Mouse (Mus musculus) kidney, embryonic 14.5 days (tissue): ENCODE data around the gene Gm21750. TPM values are rescaled to one million over a fixed set of nuclear protein-coding genes. Genes with fewer than 3 reads are reported as not detected.
"Not testable (repeated sequence)": the region's sequence is repeated elsewhere in the genome, so short reads cannot be mapped to it uniquely, and the experiment has no call there.

Experiments used
- ATAC-seq: fragments of 200-750 bp; cut with Nextera tagmentation; 2 replicates; pipeline ENCODE4 v1.8.0; 2017; ENCODE audit warnings: moderate number of reproducible peaks, mild to moderate bottlenecking, moderate TSS enrichment, moderate library complexity; ENCODE audit not compliant: low FRiP score, low TSS enrichment
- H3K27ac ChIP-seq: fragments of 300-500 bp; sonication (generic); 2 replicates; pipeline ENCODE4 v1.5.1; 2014; ENCODE audit warnings: low read depth, mild to moderate bottlenecking, low read length, moderate library complexity, mixed read lengths
- H3K27me3 ChIP-seq: fragments of 300-500 bp; sonication (generic); 2 replicates; pipeline ENCODE4 v1.6.1; 2014; ENCODE audit warnings: mild to moderate bottlenecking, low read length; ENCODE audit not compliant: control insufficient read depth, insufficient read depth
- H3K36me3 ChIP-seq: fragments of 300-500 bp; sonication (generic); 2 replicates; pipeline ENCODE4 v1.6.1; 2014; ENCODE audit warnings: low read length, mixed read lengths; ENCODE audit not compliant: control insufficient read depth, insufficient read depth
- H3K4me1 ChIP-seq: fragments of 300-500 bp; sonication (generic); 2 replicates; pipeline ENCODE4 v1.6.1; 2014; ENCODE audit warnings: low read length, mixed read lengths; ENCODE audit not compliant: control insufficient read depth, insufficient read depth
- H3K4me2 ChIP-seq: fragments of 300-500 bp; sonication (generic); replicated peaks from 2 replicates; pipeline ENCODE4 v1.6.1; 2014; ENCODE audit warnings: low read depth, mild to moderate bottlenecking, low read length
- H3K4me3 ChIP-seq: fragments of 300-500 bp; sonication (generic); 2 replicates; pipeline ENCODE4 v1.5.1; 2014; ENCODE audit warnings: mild to moderate bottlenecking, low read length
- H3K9ac ChIP-seq: fragments of 300-500 bp; sonication (generic); 2 replicates; pipeline ENCODE4 v1.6.1; 2014; ENCODE audit warnings: low read depth, mild to moderate bottlenecking, low read length, moderate library complexity
- H3K9me3 ChIP-seq: fragments of 300-500 bp; sonication (generic); 2 replicates; pipeline ENCODE4 v1.6.1; 2016; ENCODE audit warnings: low read length; ENCODE audit not compliant: control insufficient read depth
- WGBS: fragments of 180-500 bp; shearing (Covaris S2); extraction: QIAGEN DNeasy Blood & Tissue Kit; methylation state at CpG from one replicate; pipeline ENCODE4 v1.1.7; 2014; 5-methylcytosine and 5-hydroxymethylcytosine counted together
- polyA plus RNA-seq: library from polyadenylated mRNA; unstranded; fragments of >200 nt; fragmentation: Nextera tagmentation; extraction: Ambion mirVana; gene quantifications from 2 replicates; pipeline ENCODE4 v1.2.1, GENCODE M21; 2014

Gm21750 gene
- polyA plus RNA-seq, result not detected in 2 replicates

DNA sequence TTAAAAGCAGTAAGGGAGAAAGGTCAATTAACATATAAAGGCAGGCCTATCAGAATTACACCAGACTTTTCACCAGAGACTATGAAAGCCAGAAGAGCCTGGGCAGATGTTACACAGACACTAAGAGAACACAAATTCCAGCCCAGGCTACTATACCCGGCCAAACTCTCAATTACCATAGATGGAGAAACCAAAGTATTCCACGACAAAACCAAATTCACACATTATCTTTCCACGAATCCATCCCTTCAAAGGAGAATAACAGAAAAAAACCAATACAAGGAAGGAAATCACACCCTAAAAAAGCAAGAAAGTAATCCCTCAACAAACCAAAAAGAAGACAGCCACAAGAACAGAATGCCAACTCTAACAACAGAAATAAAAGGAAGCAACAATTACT, at the start of gene Gm21750:
Gm21750 (plus strand) TSS at position 301 of the 400 bp plus-strand sequence.
- H3K9me3 ChIP-seq, ATAC-seq, H3K4me3 ChIP-seq, H3K27me3 ChIP-seq, H3K36me3 ChIP-seq, H3K27ac ChIP-seq, H3K9ac ChIP-seq, H3K4me2 ChIP-seq, H3K4me1 ChIP-seq: not testable (repeated sequence)
- WGBS, result 92% methylated on average over 3 of the region's 3 CpGs

GRCm38 (mm10) chr14:73614961-73615360, 46.1 kb upstream of the Gm21750 start:
- not testable (repeated sequence) for H3K36me3 ChIP-seq, ATAC-seq, H3K9ac ChIP-seq, H3K4me2 ChIP-seq, H3K27ac ChIP-seq, H3K4me1 ChIP-seq, H3K4me3 ChIP-seq, H3K9me3 ChIP-seq, H3K27me3 ChIP-seq
- 48% methylated on average over 1 of the region's 1 CpGs for WGBS

DNA sequence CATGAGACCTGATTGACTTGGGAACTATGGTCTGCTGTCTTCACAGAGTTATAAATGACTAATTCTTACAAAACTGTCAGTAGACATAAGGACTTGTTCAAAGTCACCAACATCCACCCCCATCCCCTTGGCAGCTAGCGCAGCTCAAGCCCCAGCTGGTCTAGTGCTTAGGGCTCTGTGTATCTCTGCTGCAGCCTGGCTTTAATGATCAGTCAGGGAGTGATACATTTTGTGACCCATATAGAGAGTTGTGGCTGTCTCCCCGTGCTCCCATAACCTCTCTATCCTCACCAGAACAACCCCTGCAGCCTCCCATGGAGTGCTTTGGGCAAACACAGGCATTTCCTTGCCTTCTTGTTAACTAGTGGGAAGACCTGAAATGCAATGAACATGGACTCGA, 40.1 kb upstream of the Gm21750 start:
- Histone ChIP-seq H3K9me3 (no peaks in the 10 kb centered on the region; the same call in 1 of the 2 replicates), H3K9ac (no peak overlapping the region), H3K4me3 (no peak overlapping the region), H3K4me2 (no peak overlapping the region), H3K27ac (no peak overlapping the region), H3K36me3 (no peaks in the 10 kb centered on the region), H3K27me3 (no peaks in the 10 kb centered on the region), H3K4me1 (no peaks in the 10 kb centered on the region)
- 83% methylated on average over 3 of the region's 3 CpGs for WGBS
- no peak for ATAC-seq

DNA sequence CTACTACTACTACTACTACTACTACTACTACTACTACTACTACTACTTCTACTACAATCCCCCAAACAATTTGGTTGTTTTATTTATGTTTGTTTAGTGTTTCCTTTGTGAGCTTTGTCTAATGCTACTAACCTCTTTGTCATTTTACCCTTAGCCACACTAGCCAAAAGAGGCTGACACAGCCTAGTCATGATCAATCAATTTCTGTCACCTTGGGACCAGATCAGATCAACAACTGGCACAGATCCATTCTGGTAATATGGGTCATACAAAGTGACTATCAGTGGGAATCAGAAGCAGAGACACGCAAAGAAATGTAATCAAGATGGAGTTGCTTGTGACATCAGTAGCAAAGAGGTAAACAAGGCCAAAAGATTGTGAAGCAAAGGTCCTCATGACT, 38.0 kb upstream of the Gm21750 start:
- H3K27me3 ChIP-seq, result no peaks in the 10 kb centered on the region
- H3K36me3 ChIP-seq, result no peaks in the 10 kb centered on the region

DNA sequence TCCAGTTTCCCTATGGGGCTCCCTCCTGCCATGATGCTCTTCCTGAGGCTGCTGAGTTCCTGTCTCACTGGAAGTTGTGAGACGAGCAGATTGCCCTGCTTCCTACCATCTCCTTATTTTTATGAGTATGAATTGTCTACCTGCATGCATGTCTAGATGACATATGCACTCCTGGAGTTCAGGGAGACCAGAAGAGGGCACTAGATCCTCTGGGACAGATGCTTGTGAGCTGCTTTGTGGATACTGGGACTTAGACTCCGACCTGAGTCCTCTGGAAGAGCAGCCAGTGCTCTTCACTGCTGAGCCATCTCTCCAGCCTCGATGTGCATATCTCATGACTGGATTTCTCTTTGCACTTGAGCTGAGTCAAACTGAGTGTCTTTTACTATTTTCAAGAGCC, 35.6 kb upstream of the Gm21750 start:
- Histone ChIP-seq H3K27ac (no peak overlapping the region), H3K4me3 (no peak overlapping the region), H3K9ac (no peak overlapping the region), H3K36me3 (no peaks in the 10 kb centered on the region), H3K27me3 (no peaks in the 10 kb centered on the region), H3K4me1 (no peaks in the 10 kb centered on the region), H3K4me2 (no peak overlapping the region), H3K9me3 (no peaks in the 10 kb centered on the region)
- WGBS, result 69% methylated on average over 3 of the region's 3 CpGs
- ATAC-seq, result no peak

More for the DNA sequence above, 38.0 kb upstream of the Gm21750 start:
- ATAC-seq, result no peak
- no peak overlapping the region for H3K27ac ChIP-seq
- no peak overlapping the region for H3K4me3 ChIP-seq
- H3K4me1 ChIP-seq, result no peaks in the 10 kb centered on the region
- H3K9ac ChIP-seq, result no peak overlapping the region
- no peak overlapping the region for H3K4me2 ChIP-seq
- WGBS, result 83% methylated on average over 1 of the region's 1 CpGs
- no peaks in the 10 kb centered on the region; the same call in 1 of the 2 replicates for H3K9me3 ChIP-seq

- no peak for ATAC-seq
- H3K4me1 ChIP-seq, result no peaks in the 10 kb centered on the region
Measured at GRCm38 (mm10) chr14:73631511-73631910, 29.5 kb upstream of the Gm21750 start.

DNA sequence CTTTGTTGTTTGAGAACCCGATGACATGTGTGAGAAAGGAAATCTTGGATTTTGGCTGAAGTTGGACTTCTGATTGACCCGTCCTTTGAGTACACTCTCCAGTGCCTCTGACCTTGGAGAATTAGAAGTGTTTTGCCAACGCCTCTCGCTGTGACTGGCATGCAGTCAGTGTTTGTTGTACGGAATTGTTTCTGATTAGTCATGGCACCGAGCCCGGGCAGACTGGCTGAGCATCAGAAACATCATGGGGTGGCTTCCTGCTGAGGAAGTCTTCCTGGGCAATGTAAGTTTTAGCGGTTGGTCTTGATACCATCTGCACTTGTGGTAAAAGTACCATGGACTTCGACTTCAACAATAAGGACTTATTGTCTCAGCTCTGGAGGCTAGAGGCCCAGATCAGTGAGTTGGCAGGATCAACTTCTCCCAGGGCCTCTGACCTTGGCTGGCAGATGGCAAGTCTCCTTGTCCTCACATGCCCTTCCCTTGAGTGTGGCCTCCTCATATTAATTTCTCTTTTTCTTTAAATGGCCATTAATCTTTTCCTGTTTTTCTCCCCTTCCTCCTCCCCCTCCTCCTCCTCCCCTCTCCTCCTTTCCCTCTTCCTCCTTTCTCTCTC, 28.3 kb upstream of the Gm21750 start:
- no peaks in the 10 kb centered on the region for H3K4me1 ChIP-seq
- WGBS, result 86% methylated on average over 9 of the region's 9 CpGs
- H3K4me2 ChIP-seq, result no peak overlapping the region
- H3K4me3 ChIP-seq, result no peak overlapping the region
- no peak overlapping the region for H3K9ac ChIP-seq
- no peak for ATAC-seq
- H3K36me3 ChIP-seq, result no peaks in the 10 kb centered on the region
- no peak overlapping the region for H3K27ac ChIP-seq
- H3K27me3 ChIP-seq, result no peaks in the 10 kb centered on the region
- no peaks in the 10 kb centered on the region for H3K9me3 ChIP-seq

More at GRCm38 (mm10) chr14:73631511-73631910, 29.5 kb upstream of the Gm21750 start:
- Histone ChIP-seq H3K27me3 (no peaks in the 10 kb centered on the region), H3K27ac (no peak overlapping the region), H3K4me3 (no peak overlapping the region), H3K9ac (no peak overlapping the region), H3K9me3 (no peaks in the 10 kb centered on the region), H3K36me3 (no peaks in the 10 kb centered on the region), H3K4me2 (no peak overlapping the region)
- whole genome bisulfite sequencing, result 90% methylated on average over 4 of the region's 4 CpGs

- 89% methylated on average over 3 of the region's 3 CpGs for WGBS
- no peak overlapping the region for H3K4me3 ChIP-seq
- no peaks in the 10 kb centered on the region for H3K9me3 ChIP-seq
- H3K36me3 ChIP-seq, result no peaks in the 10 kb centered on the region
- no peak for ATAC-seq
- H3K4me2 ChIP-seq, result no peak overlapping the region
- no peaks in the 10 kb centered on the region for H3K4me1 ChIP-seq
- H3K27ac ChIP-seq, result no peak overlapping the region
- no peak overlapping the region for H3K9ac ChIP-seq
- H3K27me3 ChIP-seq, result no peaks in the 10 kb centered on the region
Measured at GRCm38 (mm10) chr14:73634356-73634755, 26.7 kb upstream of the Gm21750 start.

DNA sequence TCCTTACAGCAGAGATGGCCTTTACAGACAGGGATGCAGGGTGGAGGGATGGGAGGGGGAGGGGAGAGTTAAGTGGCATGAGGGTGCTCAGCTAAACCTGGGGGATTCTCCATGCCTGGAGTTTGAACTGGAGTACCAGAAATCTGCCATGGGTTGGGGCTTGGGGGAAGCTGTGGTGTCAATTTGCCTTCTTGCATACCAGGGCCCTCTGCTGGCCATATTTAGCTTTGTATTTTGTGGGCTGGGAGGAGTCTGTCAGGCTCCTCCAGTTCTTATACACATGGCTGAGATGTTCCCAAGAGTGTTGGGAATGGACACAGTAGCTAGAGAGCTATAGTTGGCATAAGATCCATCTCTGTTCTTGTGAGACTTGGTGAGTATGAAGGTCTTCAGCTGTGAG, 23.6 kb upstream of the Gm21750 start:
- ATAC-seq, result no peak
- no peak overlapping the region for H3K27ac ChIP-seq
- no peak overlapping the region for H3K4me3 ChIP-seq
- no peak overlapping the region for H3K9ac ChIP-seq
- no peaks in the 10 kb centered on the region for H3K9me3 ChIP-seq
- no peaks in the 10 kb centered on the region for H3K27me3 ChIP-seq
- no peak overlapping the region for H3K4me2 ChIP-seq
- H3K36me3 ChIP-seq, result no peaks in the 10 kb centered on the region
- no peaks in the 10 kb centered on the region for H3K4me1 ChIP-seq
